Mouse (Mus musculus) CH12.LX (cell line): ENCODE measurements around the gene Erbb2.

Experiments used
- BHLHE40 ChIP-seq: IDR thresholded peaks from 2 replicates; pipeline ENCODE4 v1.6.1; 2011; ENCODE audit warnings: mild to moderate bottlenecking, low read depth, low read length, improper control_type of control experiment
- CHD1 ChIP-seq: IDR thresholded peaks from 2 replicates; pipeline ENCODE4 v1.6.1; 2012; ENCODE audit warnings: low read depth, low read length, improper control_type of control experiment, inconsistent platforms
- CTCF ChIP-seq, 2 experiments: IDR thresholded peaks in 1 of 2; conservative IDR thresholded peaks in 1 of 2; 2 replicates each; pipeline ENCODE4 v1.5.1; 2011 to 2012; ENCODE audit warnings: low read depth in 2 of 2, low read length in 2 of 2, improper control_type of control experiment in 1 of 2, inconsistent platforms in 1 of 2, mild to moderate bottlenecking in 1 of 2, moderate library complexity in 1 of 2
- ELF1 ChIP-seq: IDR thresholded peaks from 2 replicates; pipeline ENCODE4 v1.6.1; 2014; ENCODE audit warnings: low read depth, mild to moderate bottlenecking, inconsistent platforms, low read length, improper control_type of control experiment
- EP300 ChIP-seq: IDR thresholded peaks from 2 replicates; pipeline ENCODE4 v1.6.1; 2011; ENCODE audit warnings: low read length, improper control_type of control experiment
- GABPA ChIP-seq: IDR thresholded peaks from 2 replicates; pipeline ENCODE4 v1.6.1; 2012; ENCODE audit warnings: low read depth, low read length, improper control_type of control experiment, inconsistent platforms; ENCODE audit not compliant: insufficient replicate concordance
- JUND ChIP-seq: conservative IDR thresholded peaks from 2 replicates; pipeline ENCODE4 v1.6.1; 2011; ENCODE audit warnings: low read depth, low read length, improper control_type of control experiment
- MAFK ChIP-seq: IDR thresholded peaks from 2 replicates; pipeline ENCODE4 v1.6.1; 2011; ENCODE audit warnings: low read length, improper control_type of control experiment; ENCODE audit not compliant: insufficient replicate concordance
- POLR2A ChIP-seq: IDR thresholded peaks from 2 replicates; pipeline ENCODE4 v1.6.1; 2011; ENCODE audit warnings: low read depth, mild to moderate bottlenecking, improper control_type of control experiment, low read length
- RAD21 ChIP-seq: IDR thresholded peaks from 2 replicates; pipeline ENCODE4 v1.6.1; 2011; ENCODE audit warnings: low read depth, mild to moderate bottlenecking, low read length, improper control_type of control experiment, moderate library complexity
- TCF12 ChIP-seq: IDR thresholded peaks from 2 replicates; pipeline ENCODE4 v1.6.1; 2014; ENCODE audit warnings: low read depth, mild to moderate bottlenecking, inconsistent platforms, low read length, improper control_type of control experiment
- ZC3H11A ChIP-seq: IDR thresholded peaks from 2 replicates; pipeline ENCODE4 v1.6.1; 2012; ENCODE audit warnings: low read depth, mild to moderate bottlenecking, inconsistent platforms, low read length, improper control_type of control experiment
- ZKSCAN1 ChIP-seq: IDR thresholded peaks from 2 replicates; pipeline ENCODE4 v1.6.1; 2012; ENCODE audit warnings: low read depth, inconsistent platforms, low read length, improper control_type of control experiment, borderline replicate concordance
- ZNF384 ChIP-seq: IDR thresholded peaks from 2 replicates; pipeline ENCODE4 v1.6.1; 2012; ENCODE audit warnings: low read depth, low read length, improper control_type of control experiment, inconsistent platforms

DNA sequence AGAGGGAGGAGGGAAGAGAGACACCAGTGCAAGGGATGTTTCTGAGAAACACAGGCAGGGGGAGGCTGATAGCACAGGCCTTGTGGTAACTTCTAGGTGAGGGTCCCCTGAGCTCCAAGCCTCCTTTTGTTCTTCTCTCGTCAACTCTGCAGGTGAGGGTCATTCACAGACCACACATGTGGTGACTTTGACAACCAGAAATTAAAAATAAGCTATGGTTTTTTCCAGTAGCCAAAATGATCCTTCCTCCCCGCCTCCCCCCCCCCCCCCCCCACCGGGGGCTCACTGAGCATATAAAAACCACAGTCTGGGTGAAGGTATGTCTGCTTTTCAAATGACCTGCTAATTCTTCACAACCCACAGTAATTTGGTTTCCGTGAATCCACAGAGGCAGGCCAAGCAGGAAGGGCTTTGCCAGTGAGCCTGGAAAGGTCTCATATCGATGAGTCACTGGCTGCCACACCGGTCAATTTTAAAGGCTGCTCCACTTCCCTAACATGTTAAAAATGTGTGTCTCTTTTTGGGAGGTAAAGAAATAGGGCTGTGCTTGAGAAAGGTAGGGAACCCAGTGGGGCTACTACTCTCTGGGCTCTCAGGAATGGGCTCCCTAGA lies 48.9 kb downstream of the Erbb2 start:
- TF ChIP-seq EP300 (peak; percentile 17; the same call in 1 of the 2 replicates), RAD21 (no peak), CTCF (conservative IDR thresholded peaks at IDR 0.05 in 1 of 2, IDR thresholded peaks at IDR 0.05 in 1 of 2; ENCODE audit: low read depth in 2 of 2, low read length in 2 of 2) (no peak), ZNF384 (no peak), ZC3H11A (no peak), ELF1 (0 out of 2 replicates have a peak, but pooled peaks have one; percentile 44), TCF12 (peak; percentile 45; the same call in 1 of the 2 replicates), CHD1 (no peak), MAFK (0 out of 2 replicates have a peak, but pooled peaks have one; percentile 4), ZKSCAN1 (no peak), BHLHE40 (peak; percentile 41; the same call in 1 of the 2 replicates), JUND (no peak), POLR2A (peak; percentile 42), GABPA (no peak)
